Comparison of ENCODE assay signal across 1 mouse cellular context in the genomic region with DNA sequence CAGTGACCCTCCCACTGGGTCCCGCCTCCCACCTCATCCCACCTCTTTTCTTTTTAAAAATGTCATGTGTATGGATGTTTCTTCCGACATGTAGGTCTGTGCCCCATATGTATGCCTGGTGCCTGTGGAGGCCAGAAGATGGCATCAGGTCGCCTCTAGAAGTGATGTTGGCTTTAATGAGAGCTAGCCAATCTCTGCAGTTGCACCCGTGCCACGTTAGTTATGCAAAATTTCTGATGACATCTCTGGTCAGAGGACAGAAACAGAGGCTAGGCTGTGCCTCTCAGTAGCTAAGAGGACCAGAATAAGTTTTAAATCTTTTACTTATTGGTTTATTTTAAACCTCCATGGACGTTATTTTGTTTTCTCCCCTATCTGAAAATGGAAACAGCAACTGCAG.
TF ChIP-seq lines count a peak whose summit lies in the region.

No protein-coding gene starts in this region.

TF ChIP-seq in CH12.LX, 34 proteins besides CTCF, POLR2A, EP300 and RAD21:
- TF ChIP-seq MEF2A (IDR thresholded peaks at IDR 0.05; ENCODE audit: borderline replicate concordance, low read depth, low read length) = no peak
- TF ChIP-seq SMC3 (IDR thresholded peaks at IDR 0.05; ENCODE audit: low read depth, low read length) = peak; percentile 31; the same call in 1 of the 2 replicates
- 0 out of 2 replicates have a peak, but pooled peaks have one; percentile 30 for TF ChIP-seq BHLHE40 (IDR thresholded peaks at IDR 0.05; ENCODE audit: low read depth, low read length)
